Mouse (Mus musculus) midbrain, embryonic 14.5 days (tissue): Measurements from ENCODE around the gene Rhog. TPM values are rescaled to one million over a fixed set of nuclear protein-coding genes. Genes with fewer than 3 reads are reported as not detected.
A peak's percentile ranks its signal among the peaks of the same experiment; 100 is the strongest.

Source experiments
- ATAC-seq: fragments of 200-750 bp; cut with Nextera tagmentation; 2 replicates; pipeline ENCODE4 v1.8.0; 2017; ENCODE audit warnings: moderate number of reproducible peaks, moderate library complexity; ENCODE audit not compliant: low FRiP score, low TSS enrichment
- DNase-seq: peaks from one replicate; pipeline ENCODE4 v3.0.0-alpha.2; 2015
- H3K27ac ChIP-seq: fragments of 300-500 bp; sonication (generic); replicated peaks from 2 replicates; pipeline ENCODE4 v1.5.1; 2014; ENCODE audit warnings: mild to moderate bottlenecking, low read depth, low read length, moderate library complexity
- H3K27me3 ChIP-seq: fragments of 300-500 bp; sonication (generic); 2 replicates; pipeline ENCODE4 v1.6.1; 2014; ENCODE audit warnings: low read length, control low read depth, mixed read lengths; ENCODE audit not compliant: control insufficient read depth, insufficient read depth
- H3K36me3 ChIP-seq: fragments of 300-500 bp; sonication (generic); 2 replicates; pipeline ENCODE4 v1.6.1; 2014; ENCODE audit warnings: low read length, control low read depth; ENCODE audit not compliant: control insufficient read depth, insufficient read depth
- H3K4me1 ChIP-seq: fragments of 300-500 bp; sonication (generic); 2 replicates; pipeline ENCODE4 v1.6.1; 2014; ENCODE audit warnings: mild to moderate bottlenecking, antibody characterized with exemption, low read length, control low read depth; ENCODE audit not compliant: control insufficient read depth, insufficient read depth
- H3K4me2 ChIP-seq: fragments of 300-500 bp; sonication (generic); 2 replicates; pipeline ENCODE4 v1.6.1; 2014; ENCODE audit warnings: mild to moderate bottlenecking, low read length, moderate library complexity
- H3K4me3 ChIP-seq: fragments of 300-500 bp; sonication (generic); replicated peaks from 2 replicates; pipeline ENCODE4 v1.5.1; 2014; ENCODE audit warnings: low read depth, low read length
- H3K9ac ChIP-seq: fragments of 300-500 bp; sonication (generic); replicated peaks from 2 replicates; pipeline ENCODE4 v1.6.1; 2014; ENCODE audit warnings: mild to moderate bottlenecking, low read length, moderate library complexity
- H3K9me3 ChIP-seq: fragments of 300-500 bp; sonication (generic); 2 replicates; pipeline ENCODE4 v1.6.1; 2016; ENCODE audit warnings: low read length, control low read depth, mixed read lengths; ENCODE audit not compliant: control insufficient read depth
- WGBS: fragments of 180-500 bp; shearing (Covaris S2); extraction: QIAGEN DNeasy Blood & Tissue Kit; methylation state at CpG from one replicate; pipeline ENCODE4 v1.1.7; 2014; 5-methylcytosine and 5-hydroxymethylcytosine counted together
- polyA plus RNA-seq: library from polyadenylated mRNA; unstranded; fragments of >200 nt; fragmentation: Nextera tagmentation; extraction: Ambion mirVana; gene quantifications from 2 replicates; pipeline ENCODE4 v1.2.1, GENCODE M21; 2014

Rhog gene
- polyA plus RNA-seq, 1 experiment from 2014 or later: 15.7 TPM

DNA sequence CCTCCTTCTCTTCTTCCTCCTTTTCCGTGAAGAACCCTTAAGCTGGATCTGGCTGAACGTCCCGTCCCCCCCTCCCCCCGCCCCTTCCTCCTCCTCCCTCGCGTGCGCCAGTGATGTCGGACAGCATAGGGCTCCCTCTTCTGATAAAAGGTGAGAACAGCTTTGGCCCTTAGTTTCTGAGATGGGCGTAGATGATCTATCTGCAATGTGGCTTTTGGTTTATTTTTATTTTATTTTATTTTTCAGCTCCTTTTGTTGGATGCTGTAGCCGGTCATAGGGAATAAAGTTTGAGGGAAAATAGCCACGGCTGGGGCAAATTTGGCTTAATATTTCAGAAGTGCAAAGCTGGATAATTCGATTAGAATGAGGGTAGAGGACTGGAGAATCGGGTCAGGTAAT lies 33.5 kb downstream of the Rhog start:
- peak; percentile 84 for DNase-seq
- H3K27ac ChIP-seq: no peak overlapping the region
- peak; percentile 66 for ATAC-seq
- H3K4me1 ChIP-seq: no peaks in the 10 kb centered on the region
- no peaks in the 10 kb centered on the region for H3K9me3 ChIP-seq
- H3K4me2 ChIP-seq: peak overlapping the region; percentile 59
- peak overlapping the region; percentile 54 for H3K4me3 ChIP-seq
- H3K9ac ChIP-seq: no peak overlapping the region; the same call in 1 of the 2 replicates
- no peaks in the 10 kb centered on the region for H3K36me3 ChIP-seq
- under 1% methylated on average over 10 of the region's 13 CpGs for WGBS
- H3K27me3 ChIP-seq: no peaks in the 10 kb centered on the region

- no peaks in the 10 kb centered on the region for H3K9me3 ChIP-seq
- no peaks in the 10 kb centered on the region for H3K36me3 ChIP-seq
- H3K4me3 ChIP-seq: peak overlapping the region; percentile 54
- no peak overlapping the region for H3K27ac ChIP-seq
- no peaks in the 10 kb centered on the region for H3K27me3 ChIP-seq
- ATAC-seq (no peak), DNase-seq (no peak)
- 62% methylated on average over 1 of the region's 1 CpGs for WGBS
- no peak overlapping the region for H3K9ac ChIP-seq
- H3K4me1 ChIP-seq: no peaks in the 10 kb centered on the region
- peak overlapping the region; percentile 59 for H3K4me2 ChIP-seq
Observed at GRCm38 (mm10) chr7:102221899-102222298, 34.0 kb downstream of the Rhog start.

DNA sequence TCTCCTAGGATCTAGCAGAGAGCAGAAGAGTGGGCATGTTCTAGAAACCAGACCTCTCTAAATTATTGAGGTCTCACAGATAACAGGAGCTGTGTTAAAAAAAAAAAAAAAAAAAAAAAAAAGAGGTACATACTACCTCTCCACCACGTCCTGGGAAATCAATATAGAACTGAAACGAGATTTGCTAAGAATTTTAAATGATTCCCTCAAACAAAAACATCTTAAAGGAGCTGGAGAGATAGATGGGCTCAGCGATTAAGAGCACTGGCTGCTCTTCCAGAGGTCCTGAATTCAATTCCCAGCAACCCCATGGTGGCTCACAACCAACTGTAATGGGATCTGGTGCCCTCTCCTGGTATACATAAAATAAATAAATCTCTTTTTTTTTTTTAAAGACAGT lies 44.8 kb downstream of the Rhog start:
- Histone ChIP-seq H3K4me1 (peaks cover 13% of the 10 kb centered on the region), H3K9me3 (no peaks in the 10 kb centered on the region), H3K36me3 (no peaks in the 10 kb centered on the region), H3K27me3 (no peaks in the 10 kb centered on the region), H3K9ac (peak overlapping the region; percentile 62; the same call in 1 of the 2 replicates), H3K4me3 (peak overlapping the region; percentile 52), H3K4me2 (peak overlapping the region; percentile 68), H3K27ac (peak overlapping the region; percentile 97)
- WGBS: 65% methylated on average over 3 of the region's 3 CpGs
- DNase-seq (no peak), ATAC-seq (no peak)

DNA sequence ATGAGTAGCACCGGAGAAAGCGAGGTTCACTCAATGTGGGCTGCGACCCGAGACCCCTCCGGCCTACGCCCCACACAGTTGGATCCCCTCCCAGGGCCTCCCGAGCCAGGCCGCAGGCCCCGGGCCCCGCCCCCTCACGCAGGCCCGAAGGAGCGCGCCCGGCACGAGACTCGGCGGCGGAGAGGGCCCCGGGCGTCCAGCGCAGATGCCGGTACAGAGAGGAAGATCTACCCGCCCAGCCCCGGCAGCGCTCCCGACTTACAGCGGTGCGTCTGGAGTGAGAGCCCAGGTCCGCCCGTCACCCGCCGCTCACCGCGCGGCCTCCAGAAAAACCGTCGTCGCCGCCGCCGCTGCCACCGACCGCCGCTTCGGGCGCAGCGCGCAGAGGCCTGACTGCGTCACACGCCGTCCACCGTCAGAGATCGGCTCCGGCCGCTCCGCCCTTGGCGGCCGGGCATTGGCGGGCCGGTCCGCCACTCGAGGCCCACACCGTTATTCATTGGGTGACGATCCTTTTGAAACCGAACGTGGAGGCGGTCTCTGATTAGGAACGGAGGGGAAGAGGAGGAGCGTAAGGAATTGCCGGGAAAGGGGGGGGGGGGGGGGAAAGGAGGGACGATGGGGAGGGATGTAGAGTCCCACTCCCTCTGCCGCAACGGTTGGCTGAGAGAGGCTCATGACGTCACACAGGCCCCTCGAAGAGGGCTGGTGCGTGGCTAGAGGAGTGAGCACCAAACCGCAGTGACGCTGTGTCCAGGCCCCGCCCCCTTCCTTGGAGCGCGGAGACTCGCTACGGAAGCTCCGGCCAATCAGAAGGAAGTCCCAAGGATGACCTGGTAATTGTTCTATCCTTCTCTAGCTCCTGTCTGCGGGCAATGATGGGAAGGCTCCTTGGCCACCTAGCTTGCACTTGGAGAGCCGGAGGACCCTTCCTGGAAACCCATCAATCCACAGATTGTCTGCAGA lies 45.8 kb downstream of the Rhog start, which contains the start of the genes Nup98 and Pgap2:
Nup98 (minus strand) TSS at position 421 of the 966 bp plus-strand sequence.
Pgap2 (plus strand) TSS at position 453 of the 966 bp plus-strand sequence.
- no peaks in the 10 kb centered on the region for H3K9me3 ChIP-seq
- peak within 1 kb of the TSS; percentile 97 for H3K27ac ChIP-seq
- under 1% methylated on average over 85 of the region's 87 CpGs for WGBS
- H3K4me3 ChIP-seq: peak within 1 kb of the TSS; percentile 72
- DNase-seq (peak; percentile 100), ATAC-seq (peak; percentile 99)
- H3K27me3 ChIP-seq: no peaks in the 10 kb centered on the region
- H3K9ac ChIP-seq: peak within 1 kb of the TSS; percentile 88
- H3K4me2 ChIP-seq: peak within 1 kb of the TSS; percentile 68
- H3K4me1 ChIP-seq: peaks cover 13% of the 10 kb centered on the region
- H3K36me3 ChIP-seq: no peaks in the 10 kb centered on the region

GRCm38 (mm10) chr7:102208806-102209363 lies 47.0 kb downstream of the Rhog start:
- Histone ChIP-seq H3K27ac (no peak overlapping the region), H3K36me3 (no peaks in the 10 kb centered on the region), H3K9ac (peak overlapping the region; percentile 88), H3K4me3 (peak overlapping the region; percentile 72), H3K27me3 (no peaks in the 10 kb centered on the region), H3K9me3 (no peaks in the 10 kb centered on the region), H3K4me2 (peak overlapping the region; percentile 60), H3K4me1 (peaks cover 13% of the 10 kb centered on the region)
- ATAC-seq (no peak), DNase-seq (no peak)
- WGBS: 61% methylated on average over 4 of the region's 4 CpGs

DNA sequence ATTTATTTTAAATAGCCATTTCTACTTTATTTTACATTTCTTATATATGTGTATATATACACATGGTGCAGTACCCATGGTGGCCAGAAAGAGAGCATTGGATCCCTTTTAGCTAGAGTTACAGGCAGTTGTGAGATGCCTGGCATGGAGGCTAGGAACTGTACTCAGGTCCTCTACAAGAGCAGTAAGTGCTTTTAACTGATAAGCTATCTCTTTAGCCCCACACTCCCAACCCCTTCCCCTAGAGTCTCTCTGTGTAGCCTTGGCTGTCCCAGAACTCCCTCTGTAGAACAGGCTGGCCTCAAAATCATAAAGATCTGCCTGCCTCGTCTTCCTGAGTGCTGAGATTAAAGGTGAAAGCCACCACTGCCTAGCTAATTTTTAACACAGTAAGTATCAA lies 50.2 kb downstream of the Rhog start:
- H3K27me3 ChIP-seq: no peaks in the 10 kb centered on the region
- no peak for DNase-seq
- H3K36me3 ChIP-seq: no peaks in the 10 kb centered on the region
- H3K4me1 ChIP-seq: peaks cover 13% of the 10 kb centered on the region
- no peak overlapping the region for H3K4me2 ChIP-seq
- no peak for ATAC-seq
- H3K27ac ChIP-seq: no peak overlapping the region
- H3K4me3 ChIP-seq: no peak overlapping the region
- 94% methylated on average over 1 of the region's 1 CpGs for WGBS
- no peaks in the 10 kb centered on the region for H3K9me3 ChIP-seq
- no peak overlapping the region for H3K9ac ChIP-seq

DNA sequence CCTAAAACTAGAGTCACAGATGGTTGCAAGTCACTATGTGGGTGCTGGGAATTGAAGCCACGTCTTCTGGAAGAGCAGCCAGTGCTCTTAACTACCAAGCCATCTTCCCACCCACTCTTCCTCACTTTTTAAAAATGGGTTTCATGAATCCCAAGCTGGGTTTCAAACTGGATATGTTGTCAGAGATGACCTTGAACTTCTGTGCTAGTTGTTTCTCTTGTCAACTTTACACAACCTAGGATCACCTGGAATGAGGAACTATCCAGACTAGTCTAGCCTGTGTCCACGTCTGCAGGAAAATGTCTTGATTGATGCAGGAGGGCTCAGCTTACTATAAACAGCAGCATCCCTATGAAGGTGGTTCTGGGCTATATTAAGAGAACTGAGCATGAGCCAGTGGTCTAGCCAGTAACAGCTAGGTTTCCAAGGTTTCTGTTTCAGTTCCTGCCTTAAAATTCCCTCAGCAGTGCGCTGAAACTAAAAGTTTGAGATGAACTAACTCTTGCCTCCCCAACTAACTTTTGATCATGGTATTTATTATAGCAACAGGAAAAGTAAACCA lies 51.5 kb downstream of the Rhog start:
- Histone ChIP-seq H3K4me1 (peaks cover 13% of the 10 kb centered on the region), H3K4me2 (no peak overlapping the region), H3K27ac (no peak overlapping the region), H3K9ac (no peak overlapping the region), H3K9me3 (no peaks in the 10 kb centered on the region), H3K4me3 (no peak overlapping the region), H3K27me3 (no peaks in the 10 kb centered on the region), H3K36me3 (no peaks in the 10 kb centered on the region; the same call in 1 of the 2 replicates)
- no peak for DNase-seq
- 91% methylated on average over 3 of the region's 3 CpGs for WGBS
- no peak for ATAC-seq

DNA sequence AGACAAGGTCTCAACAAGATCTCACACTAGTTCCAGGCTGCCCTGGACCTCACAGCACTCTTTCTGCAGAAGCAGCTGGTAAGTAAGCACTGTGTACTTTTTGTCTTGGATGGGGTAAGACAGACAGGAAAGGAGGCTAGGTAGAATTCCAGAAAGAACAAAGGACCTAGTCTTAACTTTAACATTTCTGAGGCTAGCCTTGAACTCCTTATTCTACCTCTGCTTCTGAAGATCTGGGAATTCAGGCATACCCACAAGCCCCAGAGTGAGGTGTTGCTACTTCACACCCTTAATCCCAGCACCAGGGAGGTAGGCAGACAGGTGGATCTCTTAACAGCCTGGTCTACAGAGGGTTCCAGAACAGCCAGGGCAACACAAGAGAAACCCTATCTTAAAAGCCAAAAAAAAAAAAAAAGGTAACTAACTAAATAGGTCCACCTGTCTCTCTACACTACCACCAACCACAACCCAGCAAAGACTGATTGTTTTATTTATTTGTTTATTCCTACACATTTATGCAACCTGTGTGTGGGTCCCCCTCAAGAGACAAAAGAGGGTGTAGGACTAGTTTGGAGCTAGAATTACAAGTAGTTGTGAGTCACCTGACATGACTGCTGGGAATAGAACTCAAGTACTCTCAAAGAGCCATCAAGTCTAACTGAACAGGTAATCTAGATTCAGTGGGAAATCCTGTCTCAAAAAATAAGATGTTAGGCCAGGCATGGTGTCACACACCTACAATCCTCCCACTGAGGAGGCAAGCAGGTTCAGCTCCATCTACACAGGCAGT lies 54.7 kb downstream of the Rhog start:
- DNase-seq (no peak), ATAC-seq (no peak)
- Histone ChIP-seq H3K4me1 (no peaks in the 10 kb centered on the region), H3K27me3 (no peaks in the 10 kb centered on the region), H3K4me3 (no peak overlapping the region), H3K4me2 (no peak overlapping the region), H3K36me3 (no peaks in the 10 kb centered on the region; the same call in 1 of the 2 replicates), H3K9ac (no peak overlapping the region), H3K27ac (no peak overlapping the region), H3K9me3 (no peaks in the 10 kb centered on the region)
